Mouse (Mus musculus) B cell, adult 2 months (primary cell): ENCODE data around the gene Copz2.
"Not testable (repeated sequence)": the region's sequence is repeated elsewhere in the genome, so short reads cannot be mapped to it uniquely, and the experiment has no call there.

Experiments used
- DNase-seq, 2 experiments: peaks; one replicate each; pipeline ENCODE4 v3.0.0; 2022

The Copz2 gene

GRCm38 (mm10) chr11:96829403-96829812, 20.3 kb upstream of the Copz2 start:
- DNase-seq, result peak; percentile 68 to 70

DNA sequence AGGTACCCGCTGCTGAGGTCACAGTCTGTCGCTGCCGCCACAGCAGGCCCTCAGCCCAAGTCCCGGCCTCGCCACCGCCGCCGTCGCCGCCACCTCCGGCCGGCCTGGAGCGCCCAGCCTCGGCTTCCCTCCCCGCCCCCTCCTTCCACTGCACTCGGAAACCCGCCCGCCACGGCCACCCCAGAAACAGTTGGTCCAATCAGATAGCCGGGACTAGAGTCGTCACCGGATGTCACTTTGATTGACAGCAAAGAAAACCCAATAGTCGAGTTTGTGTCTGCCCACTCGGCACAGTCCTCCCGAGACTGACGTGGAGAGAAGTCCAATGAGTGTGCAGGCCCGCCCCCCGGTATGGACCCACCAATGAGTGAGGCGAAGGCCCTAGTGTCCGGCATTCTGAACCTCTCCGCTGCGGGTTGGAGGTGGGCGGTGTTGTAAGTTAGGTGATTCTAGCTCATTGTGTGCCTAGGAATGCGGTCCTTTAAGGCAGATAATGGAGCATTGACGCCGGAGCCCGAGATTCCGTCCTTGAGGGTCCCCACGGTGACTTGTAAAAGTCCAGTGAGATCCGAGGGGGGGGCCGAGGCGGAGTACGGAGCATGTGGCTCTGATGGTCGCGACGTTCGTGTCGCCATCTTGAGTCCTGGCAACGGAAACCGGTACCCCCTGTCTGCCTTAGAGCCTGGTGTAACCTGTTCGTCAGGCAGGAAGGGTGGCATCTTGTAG, 19.7 kb upstream of the Copz2 start, which contains the start of gene Nfe2l1:
TSS of gene Nfe2l1 (minus strand) at position 156 of the 726 bp plus-strand sequence.
- peak; percentile 95 to 96 for DNase-seq

- DNase-seq, result no peak
Measured at GRCm38 (mm10) chr11:96830539-96831216, 19.0 kb upstream of the Copz2 start.

DNA sequence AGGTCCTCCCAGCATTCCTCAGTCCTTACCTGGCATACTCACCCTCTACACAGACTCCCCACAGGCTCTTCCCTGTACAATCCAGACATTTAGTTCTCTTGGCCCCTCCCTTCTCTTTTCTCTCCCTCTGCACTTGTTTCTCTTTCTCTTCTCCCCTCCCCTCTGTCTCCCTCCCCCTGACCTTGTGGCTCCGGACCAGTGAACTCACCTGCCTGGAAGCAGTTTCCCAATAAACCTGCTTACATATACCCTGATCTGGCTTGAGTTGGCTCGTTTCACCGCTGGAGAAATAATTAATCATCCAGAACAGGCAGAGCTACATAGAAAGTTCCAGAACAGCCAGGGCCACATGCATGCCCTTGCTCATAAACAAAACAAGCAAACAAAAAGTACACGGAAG, 18.2 kb upstream of the Copz2 start:
- no peak for DNase-seq

GRCm38 (mm10) chr11:96832541-96832940, 17.1 kb upstream of the Copz2 start:
- DNase-seq, result no peak

GRCm38 (mm10) chr11:96832973-96833372, 16.7 kb upstream of the Copz2 start:
- DNase-seq, result peak; percentile 66 to 69

DNA sequence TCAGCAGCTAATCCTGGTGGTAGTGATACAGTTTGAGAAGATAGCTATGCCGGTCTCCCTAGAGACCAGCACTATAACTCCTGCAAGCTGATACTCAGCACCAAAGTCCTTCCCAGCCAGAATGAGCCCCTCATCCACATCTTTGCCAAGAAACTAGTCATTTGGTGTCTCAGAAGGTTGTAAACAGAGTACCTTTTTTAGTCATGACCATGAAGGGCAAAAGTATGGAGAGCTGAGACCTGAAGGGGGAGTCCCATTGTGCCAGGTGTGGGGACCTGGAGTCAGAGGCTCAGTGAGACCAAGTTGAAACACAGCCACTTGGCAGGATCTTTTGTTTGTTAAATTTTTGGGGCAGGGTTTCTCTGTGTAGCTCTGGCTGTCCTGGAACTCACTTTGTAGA, 15.5 kb upstream of the Copz2 start:
- DNase-seq, result no peak

- peak; percentile 15 to 23 for DNase-seq
Measured at GRCm38 (mm10) chr11:96837298-96837697, 12.4 kb upstream of the Copz2 start.

DNA sequence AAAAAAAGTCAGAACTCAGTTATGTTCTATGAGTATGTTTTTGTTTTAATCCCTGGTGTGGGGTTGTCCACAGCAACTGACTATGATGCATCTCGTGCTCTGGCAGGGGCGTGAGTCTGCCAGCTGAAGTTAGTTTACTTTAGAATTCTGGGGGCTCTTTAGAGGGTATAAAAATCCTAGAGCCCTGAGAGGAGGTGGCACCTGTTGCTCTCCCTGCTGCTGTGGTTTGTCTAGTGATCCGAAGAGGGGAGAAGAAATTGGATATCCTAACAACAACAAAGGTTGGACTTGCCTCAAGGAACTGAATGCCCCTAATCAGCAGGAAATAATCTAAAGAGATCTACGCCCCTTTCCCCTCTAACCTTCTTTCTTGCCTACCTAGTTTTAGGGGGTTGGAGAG, 11.3 kb upstream of the Copz2 start:
- no peak for DNase-seq

DNA sequence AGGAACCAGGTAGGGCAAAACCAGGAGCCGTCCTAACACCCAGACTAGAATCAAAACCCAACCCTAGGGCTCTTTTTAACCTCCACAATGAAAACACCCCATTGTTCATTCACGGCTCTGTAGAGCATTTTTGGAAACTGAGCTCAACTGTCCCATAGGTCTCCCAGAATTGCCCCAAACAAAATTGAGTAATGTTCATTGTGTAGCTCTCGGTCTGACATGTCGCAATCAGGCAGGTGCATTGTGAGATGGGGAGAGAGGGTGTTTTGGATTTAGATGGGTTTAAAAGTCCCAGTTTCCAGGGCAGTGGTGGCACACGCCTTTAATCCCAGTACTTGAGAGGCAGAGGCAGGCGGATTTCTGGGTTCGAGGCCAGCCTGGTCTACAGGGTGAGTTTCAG, 10.2 kb upstream of the Copz2 start:
- DNase-seq, result no peak

- DNase-seq, result no peak
Measured at GRCm38 (mm10) chr11:96839877-96840276, 9.8 kb upstream of the Copz2 start.

DNA sequence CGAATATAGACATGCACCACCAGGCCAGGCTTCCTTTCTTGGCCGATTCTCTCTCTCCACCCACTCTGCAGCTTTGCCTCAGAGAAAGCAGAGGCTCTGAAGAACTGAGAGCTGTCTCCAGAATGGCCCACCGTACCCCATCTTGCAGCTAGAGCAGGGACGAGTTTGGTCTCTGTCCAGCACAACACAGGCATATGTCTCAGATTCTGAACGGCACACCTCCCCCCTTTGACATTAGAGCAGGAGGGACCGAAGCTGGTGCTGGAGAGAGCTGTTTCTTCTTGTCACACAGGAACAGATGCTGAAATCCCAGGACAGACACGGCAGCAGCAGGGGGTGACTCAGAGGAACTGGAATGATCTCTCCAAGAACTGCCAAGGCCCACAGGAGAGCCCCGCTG, 9.4 kb upstream of the Copz2 start:
- no peak for DNase-seq

DNA sequence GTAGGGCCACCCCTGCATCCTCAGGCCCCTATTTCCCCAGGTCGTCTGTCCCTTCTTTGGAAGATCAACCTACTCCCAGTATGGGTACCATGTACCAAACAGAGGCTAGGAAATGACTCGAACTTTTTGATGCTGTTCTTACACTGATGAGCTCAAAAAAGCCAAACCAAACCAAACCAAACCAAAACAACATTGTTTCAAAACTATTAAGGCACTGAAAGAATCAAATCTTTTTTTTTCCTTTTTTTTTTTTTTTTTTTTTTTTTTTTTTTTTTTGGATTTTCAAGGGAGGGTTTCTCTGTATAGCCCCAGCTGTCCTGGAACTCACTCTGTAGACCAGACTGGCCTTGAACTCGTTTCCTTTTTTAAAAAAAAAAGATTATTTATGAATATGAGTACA, 6.0 kb upstream of the Copz2 start:
- no peak for DNase-seq

- no peak for DNase-seq
Measured at GRCm38 (mm10) chr11:96847240-96847639, 2.4 kb upstream of the Copz2 start.

- no peak for DNase-seq
Measured at GRCm38 (mm10) chr11:96848694-96849093, 976 bp upstream of the Copz2 start.

- not testable (repeated sequence) for DNase-seq
Measured at GRCm38 (mm10) chr11:96849145-96849544, 525 bp upstream of the Copz2 start.

- no peak for DNase-seq
Measured at GRCm38 (mm10) chr11:96857446-96857845, 7.8 kb downstream of the Copz2 start.

DNA sequence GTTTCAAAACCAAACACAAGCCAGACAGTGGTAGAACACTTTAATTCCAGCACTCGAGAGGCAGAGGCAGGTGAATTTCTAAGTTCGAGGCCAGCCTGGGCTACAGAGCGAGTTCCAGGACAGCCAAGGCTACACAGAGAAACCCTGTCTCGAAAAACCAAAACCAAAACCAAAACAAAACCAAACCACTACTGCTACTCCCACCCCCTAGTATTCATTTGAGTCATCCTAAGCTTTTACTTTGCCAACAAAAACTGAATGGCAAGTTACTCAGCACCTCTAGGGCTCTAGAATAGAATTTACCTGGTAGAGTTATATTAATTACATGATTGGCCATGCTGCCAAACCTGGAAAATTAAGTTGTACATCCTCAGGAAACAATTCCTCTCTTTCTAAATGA, 10.0 kb downstream of the Copz2 start:
- DNase-seq, result no peak

DNA sequence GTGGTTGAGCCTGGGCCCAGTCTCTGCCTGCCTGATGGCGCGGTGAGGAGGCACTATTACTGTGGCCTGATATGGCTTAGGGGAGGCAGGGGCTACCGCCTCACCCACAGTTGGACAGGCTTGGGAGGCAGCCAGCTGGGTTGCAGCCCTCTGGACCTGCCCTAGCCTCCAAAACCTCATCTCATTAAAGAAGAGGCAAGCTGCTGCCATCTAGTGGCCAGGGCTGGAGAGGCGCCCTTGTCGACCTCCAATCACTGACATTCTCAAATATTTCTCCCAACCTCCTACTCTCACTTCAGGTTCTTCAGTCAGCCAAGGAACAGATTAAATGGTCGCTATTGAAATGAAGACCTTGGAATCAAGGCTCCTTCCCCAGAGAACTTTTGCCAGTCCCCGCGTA, 10.9 kb downstream of the Copz2 start:
- peak; percentile 84 to 86 for DNase-seq

GRCm38 (mm10) chr11:96861446-96861845, 11.8 kb downstream of the Copz2 start:
- DNase-seq, result no peak

- peak; percentile 99 for DNase-seq
Measured at GRCm38 (mm10) chr11:96861878-96862289, 12.2 kb downstream of the Copz2 start.

GRCm38 (mm10) chr11:96862534-96862933, 12.9 kb downstream of the Copz2 start:
- DNase-seq, result no peak

GRCm38 (mm10) chr11:96863206-96863995, 13.7 kb downstream of the Copz2 start:
- DNase-seq, result no peak

DNA sequence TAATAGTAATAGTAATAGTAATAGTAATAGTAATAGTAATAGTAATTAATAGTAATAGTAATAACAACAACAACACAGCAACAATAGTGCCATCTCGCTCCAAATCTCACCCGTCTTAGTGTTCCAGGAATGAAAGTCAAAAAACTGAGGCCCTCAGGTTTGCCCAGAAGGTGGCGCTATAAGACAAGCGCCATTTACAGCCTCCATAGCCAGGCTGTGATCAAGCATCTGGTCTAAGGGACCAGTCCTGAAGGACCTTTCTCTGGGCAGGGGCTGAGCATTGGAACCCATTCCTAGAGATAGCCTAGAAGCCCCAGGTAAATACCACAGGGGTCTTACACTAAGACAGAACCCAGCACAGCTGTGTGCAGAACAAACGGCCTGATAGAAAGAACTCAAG, 17.5 kb downstream of the Copz2 start:
- DNase-seq, result peak; percentile 75 to 76
